Mouse (Mus musculus): Measurements from ENCODE around the gene Tox2.

GRCm38 (mm10) chr2:163203635-163204547 is 966 bp downstream of the Tox2 start:
- TF ChIP-seq HCFC1 (IDR thresholded peaks at IDR 0.05; ENCODE audit: borderline replicate concordance, insufficient read depth, low read length) = no peak
- TF ChIP-seq ZNF384 (IDR thresholded peaks at IDR 0.05; ENCODE audit: low read depth, low read length) = no peak

Measured in ES-E14 (cell line).